Mouse (Mus musculus): ENCODE data around the gene Kcnj14.

GRCm38 (mm10) chr7:45802551-45802950 is 22.0 kb downstream of the Kcnj14 start:
- TF ChIP-seq ZC3H11A (IDR thresholded peaks at IDR 0.05; ENCODE audit: low read depth, low read length): no peak
- TF ChIP-seq UBTF (IDR thresholded peaks at IDR 0.05; ENCODE audit: low read depth, low read length): no peak
- TF ChIP-seq EP300 (IDR thresholded peaks at IDR 0.05; ENCODE audit: low read length): no peak
- no peak for TF ChIP-seq ZNF384 (IDR thresholded peaks at IDR 0.05; ENCODE audit: low read depth, low read length)
- TF ChIP-seq MAFK (IDR thresholded peaks at IDR 0.05; ENCODE audit: insufficient replicate concordance, low read length): no peak
- TF ChIP-seq CTCF (conservative IDR thresholded peaks at IDR 0.05 in 1 of 2, IDR thresholded peaks at IDR 0.05 in 1 of 2; ENCODE audit: low read depth in 2 of 2, low read length in 2 of 2): no peak
- TF ChIP-seq RAD21 (IDR thresholded peaks at IDR 0.05; ENCODE audit: low read depth, low read length): no peak
- no peak for TF ChIP-seq HCFC1 (IDR thresholded peaks at IDR 0.05; ENCODE audit: low read depth, low read length)
- no peak for TF ChIP-seq ZMIZ1 (IDR thresholded peaks at IDR 0.05; ENCODE audit: low read depth, low read length)
- no peak for TF ChIP-seq USF2 (conservative IDR thresholded peaks at IDR 0.05; ENCODE audit: low read depth, low read length)
